Mouse (Mus musculus) testis, adult 2 months (tissue): ENCODE results near the gene Syt3.

Source experiments
- CTCF ChIP-seq: fragments of 200-500 bp; IDR thresholded peaks from 2 replicates; pipeline ENCODE4 v1.5.1; 2012; ENCODE audit warnings: low read depth, mild to moderate bottlenecking, inconsistent platforms, low read length, moderate library complexity; ENCODE audit not compliant: control insufficient read depth, insufficient read depth, insufficient replicate concordance
- POLR2A ChIP-seq: fragments of 200-500 bp; IDR thresholded peaks from 2 replicates; pipeline ENCODE4 v1.6.1; 2012; ENCODE audit warnings: low read depth, mild to moderate bottlenecking, inconsistent platforms, low read length, moderate library complexity; ENCODE audit not compliant: control insufficient read depth

DNA sequence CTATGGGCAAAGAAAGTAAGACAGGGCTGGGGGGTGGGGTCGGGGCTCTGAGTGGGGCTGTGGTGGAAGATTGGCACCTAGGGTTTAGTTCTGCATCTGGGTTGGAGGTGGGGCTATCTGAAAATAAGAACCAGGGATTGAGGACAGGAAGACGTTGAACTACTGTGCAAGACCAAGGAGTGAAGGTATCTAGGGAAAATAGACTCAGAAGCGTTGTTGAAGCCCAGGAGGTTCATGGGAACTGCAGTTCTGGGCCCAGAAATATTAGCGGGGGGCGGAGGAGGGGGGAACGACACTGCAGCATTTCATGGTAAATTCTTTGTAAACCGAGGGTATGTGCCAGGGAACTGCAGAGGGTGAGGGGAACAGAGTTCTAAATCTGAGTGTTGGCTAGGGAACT lies 10.4 kb upstream of the Syt3 start:
- TF ChIP-seq CTCF (no peak), POLR2A (no peak)
